Mouse (Mus musculus): ENCODE measurements around the gene Ccr7. TPM values are rescaled to one million over a fixed set of nuclear protein-coding genes. Genes with fewer than 3 reads are reported as not detected.

Gene Ccr7
- polyA plus RNA-seq, 1 experiment = 2.0 TPM

- Histone ChIP-seq H3K36me3 (ENCODE audit: control insufficient read depth, insufficient read depth, low read length) (no peaks in the 10 kb centered on the region), H3K4me1 (ENCODE audit: control insufficient read depth, insufficient read depth, low read length) (peaks cover 13% of the 10 kb centered on the region), H3K27me3 (ENCODE audit: control insufficient read depth, insufficient read depth, low read length) (no peaks in the 10 kb centered on the region), H3K27ac (ENCODE audit: control insufficient read depth, insufficient read depth, low read depth, low read length) (no peak overlapping the region), H3K4me3 (ENCODE audit: control insufficient read depth, low read depth, low read length) (no peak overlapping the region)
- TF ChIP-seq CTCF (IDR thresholded peaks at IDR 0.05; ENCODE audit: control insufficient read depth, insufficient read depth, insufficient replicate concordance, low read depth, low read length) (no peak), POLR2A (IDR thresholded peaks at IDR 0.05; ENCODE audit: control insufficient read depth, low read depth, low read length) (no peak)
Observed at GRCm38 (mm10) chr11:99122703-99123102, 32.2 kb downstream of the Ccr7 start.

- Histone ChIP-seq H3K27me3 (ENCODE audit: control insufficient read depth, insufficient read depth, low read length) (no peaks in the 10 kb centered on the region), H3K27ac (ENCODE audit: control insufficient read depth, insufficient read depth, low read depth, low read length) (no peak overlapping the region), H3K36me3 (ENCODE audit: control insufficient read depth, insufficient read depth, low read length) (no peaks in the 10 kb centered on the region), H3K4me3 (ENCODE audit: control insufficient read depth, low read depth, low read length) (no peak overlapping the region), H3K4me1 (ENCODE audit: control insufficient read depth, insufficient read depth, low read length) (peaks cover 10% of the 10 kb centered on the region)
- TF ChIP-seq CTCF (IDR thresholded peaks at IDR 0.05; ENCODE audit: control insufficient read depth, insufficient read depth, insufficient replicate concordance, low read depth, low read length) (no peak), POLR2A (IDR thresholded peaks at IDR 0.05; ENCODE audit: control insufficient read depth, low read depth, low read length) (no peak)
Observed at GRCm38 (mm10) chr11:99121218-99121631, 33.7 kb downstream of the Ccr7 start.

GRCm38 (mm10) chr11:99120524-99121217 is 34.2 kb downstream of the Ccr7 start:
- Histone ChIP-seq H3K4me1 (ENCODE audit: control insufficient read depth, insufficient read depth, low read length) (peaks cover 10% of the 10 kb centered on the region), H3K27ac (ENCODE audit: control insufficient read depth, insufficient read depth, low read depth, low read length) (peak overlapping the region; percentile 30; the same call in 1 of the 2 replicates), H3K27me3 (ENCODE audit: control insufficient read depth, insufficient read depth, low read length) (no peaks in the 10 kb centered on the region), H3K36me3 (ENCODE audit: control insufficient read depth, insufficient read depth, low read length) (no peaks in the 10 kb centered on the region), H3K4me3 (ENCODE audit: control insufficient read depth, low read depth, low read length) (peak overlapping the region; percentile 3; the same call in 1 of the 2 replicates)
- TF ChIP-seq CTCF (IDR thresholded peaks at IDR 0.05; ENCODE audit: control insufficient read depth, insufficient read depth, insufficient replicate concordance, low read depth, low read length) = no peak
- TF ChIP-seq POLR2A (IDR thresholded peaks at IDR 0.05; ENCODE audit: control insufficient read depth, low read depth, low read length) = no peak

- Histone ChIP-seq H3K27me3 (ENCODE audit: control insufficient read depth, insufficient read depth, low read length) (no peaks in the 10 kb centered on the region), H3K4me3 (ENCODE audit: control insufficient read depth, low read depth, low read length) (no peak overlapping the region), H3K36me3 (ENCODE audit: control insufficient read depth, insufficient read depth, low read length) (no peaks in the 10 kb centered on the region), H3K27ac (ENCODE audit: control insufficient read depth, insufficient read depth, low read depth, low read length) (no peak overlapping the region), H3K4me1 (ENCODE audit: control insufficient read depth, insufficient read depth, low read length) (peaks cover 10% of the 10 kb centered on the region)
- TF ChIP-seq CTCF (IDR thresholded peaks at IDR 0.05; ENCODE audit: control insufficient read depth, insufficient read depth, insufficient replicate concordance, low read depth, low read length) (no peak), POLR2A (IDR thresholded peaks at IDR 0.05; ENCODE audit: control insufficient read depth, low read depth, low read length) (no peak)
Observed at GRCm38 (mm10) chr11:99118963-99119362, 35.9 kb downstream of the Ccr7 start.

- TF ChIP-seq POLR2A (IDR thresholded peaks at IDR 0.05; ENCODE audit: control insufficient read depth, low read depth, low read length) = no peak
- TF ChIP-seq CTCF (IDR thresholded peaks at IDR 0.05; ENCODE audit: control insufficient read depth, insufficient read depth, insufficient replicate concordance, low read depth, low read length) = peak; percentile 10; the same call in 1 of the 2 replicates
- Histone ChIP-seq H3K27me3 (ENCODE audit: control insufficient read depth, insufficient read depth, low read length) (no peaks in the 10 kb centered on the region), H3K27ac (ENCODE audit: control insufficient read depth, insufficient read depth, low read depth, low read length) (no peak overlapping the region), H3K4me1 (ENCODE audit: control insufficient read depth, insufficient read depth, low read length) (peaks cover 10% of the 10 kb centered on the region), H3K4me3 (ENCODE audit: control insufficient read depth, low read depth, low read length) (no peak overlapping the region), H3K36me3 (ENCODE audit: control insufficient read depth, insufficient read depth, low read length) (no peaks in the 10 kb centered on the region)
Observed at GRCm38 (mm10) chr11:99118420-99118819, 36.5 kb downstream of the Ccr7 start.

- TF ChIP-seq POLR2A (IDR thresholded peaks at IDR 0.05; ENCODE audit: control insufficient read depth, low read depth, low read length) = no peak
- TF ChIP-seq CTCF (IDR thresholded peaks at IDR 0.05; ENCODE audit: control insufficient read depth, insufficient read depth, insufficient replicate concordance, low read depth, low read length) = no peak
- Histone ChIP-seq H3K27ac (ENCODE audit: control insufficient read depth, insufficient read depth, low read depth, low read length) (no peak overlapping the region), H3K4me1 (ENCODE audit: control insufficient read depth, insufficient read depth, low read length) (peaks cover 10% of the 10 kb centered on the region), H3K4me3 (ENCODE audit: control insufficient read depth, low read depth, low read length) (no peak overlapping the region), H3K36me3 (ENCODE audit: control insufficient read depth, insufficient read depth, low read length) (no peaks in the 10 kb centered on the region), H3K27me3 (ENCODE audit: control insufficient read depth, insufficient read depth, low read length) (no peaks in the 10 kb centered on the region)
Observed at GRCm38 (mm10) chr11:99117907-99118306, 37.0 kb downstream of the Ccr7 start.

GRCm38 (mm10) chr11:99115940-99116339 is 38.9 kb downstream of the Ccr7 start:
- Histone ChIP-seq H3K27me3 (ENCODE audit: control insufficient read depth, insufficient read depth, low read length) (no peaks in the 10 kb centered on the region), H3K4me1 (ENCODE audit: control insufficient read depth, insufficient read depth, low read length) (peaks cover 11% of the 10 kb centered on the region), H3K36me3 (ENCODE audit: control insufficient read depth, insufficient read depth, low read length) (no peaks in the 10 kb centered on the region), H3K4me3 (ENCODE audit: control insufficient read depth, low read depth, low read length) (no peak overlapping the region), H3K27ac (ENCODE audit: control insufficient read depth, insufficient read depth, low read depth, low read length) (no peak overlapping the region)
- TF ChIP-seq CTCF (IDR thresholded peaks at IDR 0.05; ENCODE audit: control insufficient read depth, insufficient read depth, insufficient replicate concordance, low read depth, low read length) = no peak
- no peak for TF ChIP-seq POLR2A (IDR thresholded peaks at IDR 0.05; ENCODE audit: control insufficient read depth, low read depth, low read length)
